Comparison of ENCODE assay signal across 8 mouse cellular contexts in the genomic region with DNA sequence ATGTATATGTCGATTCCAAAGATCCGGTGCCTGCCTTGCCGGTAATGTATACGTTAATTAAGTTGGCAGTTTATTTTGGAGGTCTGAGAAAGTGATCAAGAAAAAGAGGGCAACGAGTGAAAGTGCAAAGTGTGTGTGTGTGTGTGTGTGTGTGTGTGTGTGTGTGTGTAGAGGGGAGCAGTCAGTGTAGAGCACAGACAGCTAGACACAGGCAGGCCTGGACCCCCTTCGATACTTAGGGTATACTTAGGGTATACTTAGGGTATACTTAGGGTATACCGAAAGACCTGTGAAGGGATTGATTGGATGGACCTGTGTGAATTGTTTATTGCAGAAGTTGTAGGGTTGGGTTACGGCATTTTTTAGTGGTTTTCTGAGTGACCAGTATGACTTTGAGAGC. TPM values are rescaled to one million over a fixed set of nuclear protein-coding genes. Genes with fewer than 3 reads are reported as not detected.
DNase-seq lines count a peak whose midpoint lies in the region; ATAC-seq and TF ChIP-seq lines count a peak whose summit lies in the region.

No protein-coding gene starts in this region.

- in situ Hi-C loops in ES-E14 (cut with MboI; ENCODE audit: low sequenced_read_pairs in 2 of 2, unreplicated experiment in 2 of 2) = loop anchor here (10.0 to 25.0 kb wide), 2 partner anchors 184 to 186 kb away; no protein-coding TSS in a partner anchor

- intact Hi-C loops in heart, postnatal 14 days (cut with DNase I) = loop anchor here (5.0 to 10.0 kb wide), 3 partner anchors 69 to 404 kb away; a partner anchor contains a TSS

- no peak for ATAC-seq in heart, embryonic 13.5 days (ENCODE audit: extremely low read depth, insufficient number of reproducible peaks, low FRiP score, low TSS enrichment)
- peak; percentile 13; the same call in 1 of the 2 replicates for ATAC-seq in forebrain, embryonic 13.5 days
- no peak for ATAC-seq in limb, embryonic 11.5 days (ENCODE audit: insufficient number of reproducible peaks, low FRiP score, low TSS enrichment, low read depth)

- peak overlapping the region; percentile 83 for H3K4me2 ChIP-seq in heart, embryonic 13.5 days
- peak overlapping the region; percentile 72 for H3K4me2 ChIP-seq in forebrain, embryonic 13.5 days
- peak overlapping the region; percentile 56 for H3K4me2 ChIP-seq in limb, embryonic 11.5 days (ENCODE audit: low read depth, severe bottlenecking)

- peaks cover 30% of the 10 kb centered on the region for H3K36me3 ChIP-seq in heart, embryonic 13.5 days
- H3K36me3 ChIP-seq in ES-E14 (ENCODE audit: control insufficient read depth, insufficient read depth, low read length, poor library complexity, severe bottlenecking) = peaks cover 5% of the 10 kb centered on the region
- H3K36me3 ChIP-seq in forebrain, embryonic 13.5 days (ENCODE audit: poor library complexity, severe bottlenecking) = peaks cover 25% of the 10 kb centered on the region
- no peaks in the 10 kb centered on the region; the same call in 1 of the 2 replicates for H3K36me3 ChIP-seq in limb, embryonic 11.5 days (ENCODE audit: control insufficient read depth, insufficient read depth, low read length)

- peak overlapping the region; percentile 71 for H3K4me3 ChIP-seq in heart, embryonic 13.5 days
- peak overlapping the region; percentile 81 to 82 for H3K4me3 ChIP-seq in ES-E14 (ENCODE audit: insufficient read depth in 1 of 2, low read depth in 1 of 2, low read length in 2 of 2, poor library complexity in 1 of 2, severe bottlenecking in 1 of 2)
- peak overlapping the region; percentile 68 for H3K4me3 ChIP-seq in forebrain, embryonic 13.5 days
- peak overlapping the region; percentile 71 for H3K4me3 ChIP-seq in limb, embryonic 11.5 days (ENCODE audit: low read depth, low read length)

- H3K27ac ChIP-seq in heart, embryonic 13.5 days (replicated peaks) = no peak overlapping the region
- no peak overlapping the region for H3K27ac ChIP-seq in ES-E14 (ENCODE audit: insufficient read depth, low read depth, low read length, poor library complexity, severe bottlenecking)
- H3K27ac ChIP-seq in forebrain, embryonic 13.5 days = no peak overlapping the region
- no peak overlapping the region for H3K27ac ChIP-seq in limb, embryonic 11.5 days (replicated peaks; ENCODE audit: low read depth, low read length)

- no peaks in the 10 kb centered on the region for H3K9me3 ChIP-seq in heart, embryonic 13.5 days
- no peaks in the 10 kb centered on the region for H3K9me3 ChIP-seq in ES-E14 (ENCODE audit: control insufficient read depth, insufficient read depth, low read depth, low read length)
- H3K9me3 ChIP-seq in forebrain, embryonic 13.5 days (replicated peaks) = no peaks in the 10 kb centered on the region
- no peaks in the 10 kb centered on the region for H3K9me3 ChIP-seq in limb, embryonic 11.5 days (ENCODE audit: control insufficient read depth, low read length)

- 0 out of 2 replicates have a peak, but pooled peaks cover 4% of the 10 kb centered on the region for H3K27me3 ChIP-seq in heart, embryonic 13.5 days (replicated peaks)
- no peaks in the 10 kb centered on the region for H3K27me3 ChIP-seq in forebrain, embryonic 13.5 days
- no peaks in the 10 kb centered on the region for H3K27me3 ChIP-seq in limb, embryonic 11.5 days (ENCODE audit: control insufficient read depth, insufficient read depth, low read length)

- no peak for DNase-seq in heart, postnatal 14 days
- DNase-seq in ES-E14 (ENCODE audit: low read depth, low spot score) = no peak
- DNase-seq in limb, embryonic 11.5 days (ENCODE audit: low spot score) = no peak
- DNase-seq in retina, embryonic 14.5 days (ENCODE audit: low spot score) = peak; percentile 12
- no peak for DNase-seq in gastrocnemius, postnatal 4 days (ENCODE audit: low spot score in 2 of 2)
- no peak for DNase-seq in urinary bladder, postnatal 10 days (ENCODE audit: low spot score)

- WGBS in heart, embryonic 13.5 days = 19% methylated on average over 8 of the region's 8 CpGs
- WGBS in forebrain, embryonic 13.5 days = 26% methylated on average over 8 of the region's 8 CpGs
- 22% methylated on average over 8 of the region's 8 CpGs for WGBS in limb, embryonic 11.5 days

- H3K9ac ChIP-seq in heart, embryonic 13.5 days = peak overlapping the region; percentile 85
- H3K9ac ChIP-seq in ES-E14 (ENCODE audit: insufficient read depth, low read depth, low read length, poor library complexity, severe bottlenecking) = peak overlapping the region; percentile 68
- peak overlapping the region; percentile 76 for H3K9ac ChIP-seq in forebrain, embryonic 13.5 days
- H3K9ac ChIP-seq in limb, embryonic 11.5 days (ENCODE audit: low read length) = peak overlapping the region; percentile 30; the same call in 1 of the 2 replicates

- H3K4me1 ChIP-seq in heart, embryonic 13.5 days = peaks cover 13% of the 10 kb centered on the region
- peaks cover 0 to 2% of the 10 kb centered on the region in 2 experiments; a peak in 2 of 4 replicates for H3K4me1 ChIP-seq in ES-E14 (ENCODE audit: control insufficient read depth in 2 of 2, insufficient read depth in 2 of 2, low read length in 2 of 2, poor library complexity in 1 of 2)
- peaks cover 11% of the 10 kb centered on the region for H3K4me1 ChIP-seq in forebrain, embryonic 13.5 days
- H3K4me1 ChIP-seq in limb, embryonic 11.5 days (ENCODE audit: control insufficient read depth, insufficient read depth, low read length) = 0 out of 2 replicates have a peak, but pooled peaks cover 4% of the 10 kb centered on the region

TF ChIP-seq in ES-E14, 5 proteins besides CTCF, POLR2A, EP300 and RAD21:
- no peak for TF ChIP-seq HCFC1 (IDR thresholded peaks at IDR 0.05; ENCODE audit: borderline replicate concordance, insufficient read depth, low read length)
- TF ChIP-seq ZC3H11A (IDR thresholded peaks at IDR 0.05; ENCODE audit: borderline replicate concordance, low read depth, low read length) = no peak
- no peak for TF ChIP-seq ZNF384 (IDR thresholded peaks at IDR 0.05; ENCODE audit: low read depth, low read length)
- no peak for TF ChIP-seq CHD2 (IDR thresholded peaks at IDR 0.05; ENCODE audit: low read depth, low read length)
- no peak for TF ChIP-seq MAFK (IDR thresholded peaks at IDR 0.05; ENCODE audit: insufficient read depth, low read depth, low read length)

RNA-seq across cellular contexts. Expression of a gene that starts 0.8 kb away (rescaled TPM):
- 65.1 and 67.1 TPM in 2 replicates for polyA plus RNA-seq in heart, embryonic 13.5 days (2015; fragmentation: Nextera tagmentation; extraction: Ambion mirVana)
- total RNA-seq in heart, postnatal 14 days (2021) = 10 to 100 TPM; 63.7 to 64.0 TPM
- total RNA-seq in ES-E14 (2012; rRNA removed) = 27.9 and 36.9 TPM in 2 replicates
- polyA plus RNA-seq in forebrain, embryonic 13.5 days (2015; fragmentation: Nextera tagmentation; extraction: Ambion mirVana) = 58.2 and 62.4 TPM in 2 replicates
- 57.2 and 64.8 TPM in 2 replicates for polyA plus RNA-seq in limb, embryonic 11.5 days (2014; fragmentation: Nextera tagmentation; extraction: Ambion mirVana)
- total RNA-seq in gastrocnemius, postnatal 4 days (2021) = 10 to 100 TPM; 23.0 to 25.4 TPM

RNA-seq across cellular contexts. Expression of a gene that starts 47.7 kb away (rescaled TPM):
- polyA plus RNA-seq in heart, embryonic 13.5 days (2015; fragmentation: Nextera tagmentation; extraction: Ambion mirVana) = 2.9 and 3.4 TPM in 2 replicates
- total RNA-seq in heart, postnatal 14 days (2021) = under 1 TPM; 0.88 TPM
- total RNA-seq in ES-E14 (2012; rRNA removed) = 0.49 and 0.58 TPM in 2 replicates
- polyA plus RNA-seq in forebrain, embryonic 13.5 days (2015; fragmentation: Nextera tagmentation; extraction: Ambion mirVana) = 12.3 and 16.7 TPM in 2 replicates
- 4.0 and 4.9 TPM in 2 replicates for polyA plus RNA-seq in limb, embryonic 11.5 days (2014; fragmentation: Nextera tagmentation; extraction: Ambion mirVana)
- total RNA-seq in gastrocnemius, postnatal 4 days (2021) = under 1 TPM; 0.39 to 0.62 TPM

Comparison
In these comparisons a context has a peak if more than half of its experiments do, and no peak if none do; other contexts are left out.
1. H3K9ac ChIP-seq: peak in every context shown above with its lines; median percentile 85 in heart, embryonic 13.5 days; 76 in forebrain, embryonic 13.5 days; 68 in ES-E14; 30 in limb, embryonic 11.5 days.